Mouse (Mus musculus) testis, adult 2 months (tissue): ENCODE data around the gene Tpgs1. TPM values are rescaled to one million over a fixed set of nuclear protein-coding genes. Genes with fewer than 3 reads are reported as not detected.
A peak's percentile ranks its signal among the peaks of the same experiment; 100 is the strongest.

Experiments
- H3K27ac ChIP-seq: fragments of 200-500 bp; 2 replicates; pipeline ENCODE4 v1.5.1; 2012; ENCODE audit warnings: low read depth, low read length; ENCODE audit not compliant: control insufficient read depth, insufficient read depth
- H3K27me3 ChIP-seq: fragments of 200-500 bp; 2 replicates; pipeline ENCODE4 v1.6.1; 2012; ENCODE audit warnings: mild to moderate bottlenecking, low read length, moderate library complexity; ENCODE audit not compliant: control insufficient read depth, insufficient read depth
- H3K36me3 ChIP-seq: fragments of 200-500 bp; 2 replicates; pipeline ENCODE4 v1.6.1; 2012; ENCODE audit warnings: mild to moderate bottlenecking, low read length; ENCODE audit not compliant: control insufficient read depth, insufficient read depth
- H3K4me1 ChIP-seq: fragments of 200-500 bp; 2 replicates; pipeline ENCODE4 v1.6.1; 2012; ENCODE audit warnings: low read length; ENCODE audit not compliant: control insufficient read depth, insufficient read depth
- H3K4me3 ChIP-seq: fragments of 200-500 bp; 2 replicates; pipeline ENCODE4 v1.5.1; 2012; ENCODE audit warnings: low read depth, mild to moderate bottlenecking, low read length, moderate library complexity, mixed read lengths; ENCODE audit not compliant: control insufficient read depth
- CTCF ChIP-seq: fragments of 200-500 bp; IDR thresholded peaks from 2 replicates; pipeline ENCODE4 v1.5.1; 2012; ENCODE audit warnings: low read depth, mild to moderate bottlenecking, inconsistent platforms, low read length, moderate library complexity; ENCODE audit not compliant: control insufficient read depth, insufficient read depth, insufficient replicate concordance
- POLR2A ChIP-seq: fragments of 200-500 bp; IDR thresholded peaks from 2 replicates; pipeline ENCODE4 v1.6.1; 2012; ENCODE audit warnings: low read depth, mild to moderate bottlenecking, inconsistent platforms, low read length, moderate library complexity; ENCODE audit not compliant: control insufficient read depth
- polyA plus RNA-seq: library from polyadenylated mRNA; depleted of rRNA; stranded (reverse); fragments of >200 nt; gene quantifications from 2 replicates; pipeline ENCODE4 v1.2.3, GENCODE M21; 2012; rRNA removed

The Tpgs1 gene
- polyA plus RNA-seq, 1 experiment: 33.9 TPM

GRCm38 (mm10) chr10:79716254-79716987, 47.3 kb downstream of the Tpgs1 start, which contains the start of gene Hcn2:
Gene Hcn2, plus strand, starts transcription at chr10:79716634.
- H3K27me3 ChIP-seq: no peaks in the 10 kb centered on the region

DNA sequence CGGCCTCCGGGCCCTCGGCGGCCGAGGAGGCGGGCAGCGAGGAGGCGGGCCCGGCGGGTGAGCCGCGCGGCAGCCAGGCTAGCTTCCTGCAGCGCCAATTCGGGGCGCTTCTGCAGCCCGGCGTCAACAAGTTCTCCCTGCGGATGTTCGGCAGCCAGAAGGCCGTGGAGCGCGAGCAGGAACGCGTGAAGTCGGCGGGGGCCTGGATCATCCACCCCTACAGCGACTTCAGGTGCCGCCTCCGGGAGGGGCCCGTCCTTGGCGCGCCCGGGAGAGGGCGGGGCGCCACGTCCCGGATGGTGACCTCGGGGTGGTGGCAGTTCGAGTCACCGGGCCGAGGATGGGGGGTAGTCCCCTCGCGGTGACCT, 47.8 kb downstream of the Tpgs1 start:
- H3K4me1 ChIP-seq: peaks cover 16% of the 10 kb centered on the region
- peak overlapping the region; percentile 32; the same call in 1 of the 2 replicates for H3K4me3 ChIP-seq
- no peaks in the 10 kb centered on the region for H3K27me3 ChIP-seq
- H3K36me3 ChIP-seq: no peaks in the 10 kb centered on the region
- TF ChIP-seq CTCF (no peak), POLR2A (no peak)
- H3K27ac ChIP-seq: no peak overlapping the region

More at GRCm38 (mm10) chr10:79716254-79716987, 47.3 kb downstream of the Tpgs1 start, which contains the start of gene Hcn2:
- Histone ChIP-seq H3K4me1 (peaks cover 16% of the 10 kb centered on the region), H3K27ac (no peak within 1 kb of the TSS), H3K36me3 (no peaks in the 10 kb centered on the region), H3K4me3 (peak within 1 kb of the TSS; percentile 39)
- TF ChIP-seq POLR2A (no peak), CTCF (no peak)

DNA sequence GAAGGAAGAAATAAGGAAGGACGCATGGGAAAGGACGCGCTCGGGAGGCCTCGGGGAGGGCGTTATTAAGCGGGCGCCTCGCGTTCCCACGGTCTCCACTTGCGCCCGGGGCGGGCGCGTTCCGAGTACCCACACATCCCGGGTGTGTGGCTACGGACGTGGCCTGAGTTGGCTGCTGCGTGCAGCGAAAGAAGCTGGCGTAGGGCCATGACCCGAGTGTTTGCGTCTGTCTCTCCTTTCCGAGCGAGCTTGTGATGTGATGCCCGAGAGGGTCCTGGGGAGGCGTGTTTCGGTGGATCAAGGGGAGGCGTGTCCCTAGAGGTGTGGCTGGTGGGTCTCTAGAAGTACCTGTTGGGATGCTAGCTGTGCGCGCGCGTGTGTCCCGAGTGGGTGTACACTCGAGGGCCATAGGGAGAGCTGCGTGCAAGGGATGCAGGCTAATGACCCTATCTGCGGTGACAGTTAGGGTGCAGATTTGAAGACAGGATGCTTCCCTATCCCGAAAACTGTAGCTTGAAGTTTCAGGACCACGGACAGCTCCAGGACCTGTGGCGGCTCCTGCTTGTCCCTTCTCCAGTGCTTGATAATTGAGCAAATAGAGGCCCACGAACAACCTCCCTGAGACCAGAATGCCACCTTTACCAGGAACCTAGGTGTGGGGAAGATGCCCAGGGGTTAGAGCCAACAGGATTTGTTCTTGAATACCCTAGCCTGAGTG, 48.6 kb downstream of the Tpgs1 start:
- TF ChIP-seq CTCF: no peak
- no peak for TF ChIP-seq POLR2A
- peaks cover 16% of the 10 kb centered on the region for H3K4me1 ChIP-seq
- no peaks in the 10 kb centered on the region for H3K36me3 ChIP-seq
- no peak overlapping the region for H3K27ac ChIP-seq
- no peaks in the 10 kb centered on the region for H3K27me3 ChIP-seq
- H3K4me3 ChIP-seq: no peak overlapping the region; the same call in 1 of the 2 replicates

GRCm38 (mm10) chr10:79721089-79721488, 51.9 kb downstream of the Tpgs1 start:
- Histone ChIP-seq H3K4me3 (no peak overlapping the region), H3K27me3 (no peaks in the 10 kb centered on the region), H3K27ac (no peak overlapping the region), H3K4me1 (peaks cover 11% of the 10 kb centered on the region), H3K36me3 (no peaks in the 10 kb centered on the region)
- TF ChIP-seq POLR2A (no peak), CTCF (no peak)

- TF ChIP-seq CTCF (no peak), POLR2A (no peak)
- Histone ChIP-seq H3K4me1 (no peaks in the 10 kb centered on the region; the same call in 1 of the 2 replicates), H3K4me3 (no peak overlapping the region), H3K27me3 (no peaks in the 10 kb centered on the region), H3K36me3 (no peaks in the 10 kb centered on the region), H3K27ac (no peak overlapping the region)
These were observed 53.9 kb downstream of the Tpgs1 start for GRCm38 (mm10) chr10:79723047-79723446.

GRCm38 (mm10) chr10:79723692-79724091, 54.5 kb downstream of the Tpgs1 start:
- no peak for TF ChIP-seq CTCF
- no peak for TF ChIP-seq POLR2A

More at GRCm38 (mm10) chr10:79723692-79724091, 54.5 kb downstream of the Tpgs1 start:
- Histone ChIP-seq H3K4me3 (no peak overlapping the region), H3K36me3 (no peaks in the 10 kb centered on the region), H3K4me1 (no peaks in the 10 kb centered on the region), H3K27me3 (no peaks in the 10 kb centered on the region), H3K27ac (no peak overlapping the region)

Other genes starting within 250 kb of the Tpgs1 start
- not detected in 2 replicates for gene Vmn2r83, start 200.6 kb upstream of the Tpgs1 start, polyA plus RNA-seq
- 4.1 and 5.1 TPM in 2 replicates for gene Plpp2, start 135.6 kb upstream of the Tpgs1 start, polyA plus RNA-seq
- 25.1 and 28.0 TPM in 2 replicates for gene Mier2, start 114.2 kb upstream of the Tpgs1 start, polyA plus RNA-seq
- 407 and 425 TPM in 2 replicates for gene Theg, start 82.0 kb upstream of the Tpgs1 start, polyA plus RNA-seq
- gene C2cd4c, start 55.3 kb upstream of the Tpgs1 start, polyA plus RNA-seq: 0.91 and 1.5 TPM in 2 replicates
- gene Shc2, start 31.5 kb upstream of the Tpgs1 start, polyA plus RNA-seq: 4.5 and 5.8 TPM in 2 replicates
- not detected in 2 replicates for gene Odf3l2, start 23.6 kb upstream of the Tpgs1 start, polyA plus RNA-seq
- gene Madcam1, start 4.8 kb upstream of the Tpgs1 start, polyA plus RNA-seq: not detected in 2 replicates
- gene Cdc34, start 12.8 kb downstream of the Tpgs1 start, polyA plus RNA-seq: 855 and 952 TPM in 2 replicates
- 0.33 and 0.52 TPM in 2 replicates for gene Gzmm, start 19.7 kb downstream of the Tpgs1 start, polyA plus RNA-seq
- 849 and 920 TPM in 2 replicates for gene Bsg, start 35.1 kb downstream of the Tpgs1 start, polyA plus RNA-seq
- gene Hcn2, start 47.3 kb downstream of the Tpgs1 start, polyA plus RNA-seq: 0.69 and 0.88 TPM in 2 replicates
- gene Polrmt, start 77.2 kb downstream of the Tpgs1 start, polyA plus RNA-seq: 30.6 and 32.5 TPM in 2 replicates
- gene Fgf22, start 85.7 kb downstream of the Tpgs1 start, polyA plus RNA-seq: 0.28 and 0.53 TPM in 2 replicates
- 989 and 1,153 TPM in 2 replicates for gene Rnf126, start 97.6 kb downstream of the Tpgs1 start, polyA plus RNA-seq
- 13.8 and 16.1 TPM in 2 replicates for gene Fstl3, start 107.9 kb downstream of the Tpgs1 start, polyA plus RNA-seq
- 0.11 TPM in 1 of 2 replicates, not detected in the other for gene Prss57, start 121.6 kb downstream of the Tpgs1 start, polyA plus RNA-seq
- gene Palm, start 124.2 kb downstream of the Tpgs1 start, polyA plus RNA-seq: 8.1 and 9.1 TPM in 2 replicates
- 0.27 and 0.36 TPM in 2 replicates for gene Misp, start 151.6 kb downstream of the Tpgs1 start, polyA plus RNA-seq
- gene Ptbp1, start 185.1 kb downstream of the Tpgs1 start, polyA plus RNA-seq: 125 and 126 TPM in 2 replicates
- 0.72 and 0.90 TPM in 2 replicates for gene Prtn3, start 205.1 kb downstream of the Tpgs1 start, polyA plus RNA-seq
- gene Plppr3, start 205.3 kb downstream of the Tpgs1 start, polyA plus RNA-seq: 1.6 and 2.7 TPM in 2 replicates
- gene Elane, start 216.9 kb downstream of the Tpgs1 start, polyA plus RNA-seq: 0.11 and 0.22 TPM in 2 replicates
- 18.0 and 33.8 TPM in 2 replicates for gene Cfd, start 221.5 kb downstream of the Tpgs1 start, polyA plus RNA-seq
- gene Med16, start 239.6 kb downstream of the Tpgs1 start, polyA plus RNA-seq: 163 and 181 TPM in 2 replicates
- not detected in 2 replicates for gene Gm26602, start 241.5 kb downstream of the Tpgs1 start, polyA plus RNA-seq
- 0.75 and 0.99 TPM in 2 replicates for gene Kiss1r, start 247.6 kb downstream of the Tpgs1 start, polyA plus RNA-seq